Mouse (Mus musculus) frontal cortex, postnatal 10 days (tissue): ENCODE measurements around the gene Ncbp1.
A peak's percentile ranks its signal among the peaks of the same experiment; 100 is the strongest.

Experiments used
- DNase-seq, 2 experiments: peaks; one replicate each; pipeline ENCODE4 v3.0.0; 2022; ENCODE audit warnings: low spot score in 2 of 2, mixed read lengths in 1 of 2

The Ncbp1 gene

GRCm38 (mm10) chr4:46201834-46202561 lies 63.6 kb downstream of the Ncbp1 start:
- DNase-seq: peak in 1 of 2 experiments; percentile 67

- no peak for DNase-seq
These were observed 64.2 kb downstream of the Ncbp1 start for GRCm38 (mm10) chr4:46202562-46203126.

- DNase-seq: no peak
These were observed 82.7 kb downstream of the Ncbp1 start for GRCm38 (mm10) chr4:46221090-46221489.
